Mouse (Mus musculus): ENCODE measurements around the gene Ccl22. TPM values are rescaled to one million over a fixed set of nuclear protein-coding genes. Genes with fewer than 3 reads are reported as not detected.
A peak's percentile ranks its signal among the peaks of the same experiment; 100 is the strongest.

The Ccl22 gene
- polyA plus RNA-seq (2014; fragmentation: Nextera tagmentation; extraction: Ambion mirVana), result not detected in 2 replicates

DNA sequence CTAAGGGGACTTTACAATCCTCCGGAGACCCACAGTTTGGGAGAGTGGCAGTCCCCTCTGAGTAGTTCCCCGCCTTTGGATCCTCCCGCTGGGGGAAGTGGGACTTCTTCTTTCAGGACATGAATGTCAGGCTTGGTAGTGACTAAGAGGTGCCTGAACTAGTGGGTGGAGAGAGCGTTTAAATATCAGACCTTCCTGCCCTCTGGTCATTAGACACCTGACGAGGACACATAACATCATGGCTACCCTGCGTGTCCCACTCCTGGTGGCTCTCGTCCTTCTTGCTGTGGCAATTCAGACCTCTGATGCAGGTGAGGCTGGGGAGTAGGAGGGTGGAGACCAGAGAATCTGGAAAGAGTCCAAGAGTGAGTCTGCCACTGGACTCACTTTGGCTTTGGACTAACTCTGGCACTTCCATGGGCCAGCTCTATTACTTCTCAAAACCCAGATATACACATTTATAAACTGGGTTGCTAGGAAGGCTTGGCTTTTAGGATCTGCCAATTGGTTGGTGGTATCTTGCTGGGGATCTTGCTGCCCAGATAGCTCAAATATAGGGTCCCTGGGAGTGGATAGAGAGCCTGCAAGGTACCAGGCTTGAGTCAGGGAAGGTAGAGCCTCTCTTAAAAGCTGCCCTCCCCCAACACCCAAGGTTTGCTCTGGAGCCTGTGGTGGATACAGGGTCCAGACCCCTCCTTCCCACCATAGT, at the start of gene Ccl22:
Gene Ccl22 (plus strand): TSS at position 115 of the 709 bp plus-strand sequence.
- no peak for ATAC-seq (ENCODE audit: insufficient number of reproducible peaks, insufficient read depth, low FRiP score, low read depth)
- H3K4me3 ChIP-seq (ENCODE audit: control insufficient read depth in 1 of 2, insufficient read depth in 1 of 2, low read depth in 1 of 2, low read length in 2 of 2), result no peak within 1 kb of the TSS
- 0 out of 2 replicates have a peak, but pooled peaks cover 2% of the 10 kb centered on the region for H3K9me3 ChIP-seq (ENCODE audit: control insufficient read depth, low read length)
- H3K4me2 ChIP-seq (ENCODE audit: low read length), result no peak within 1 kb of the TSS
- no peak within 1 kb of the TSS for H3K27ac ChIP-seq (replicated peaks in 1 of 2; ENCODE audit: control insufficient read depth in 1 of 2, insufficient read depth in 1 of 2, low read depth in 2 of 2, low read length in 2 of 2)
- H3K27me3 ChIP-seq (ENCODE audit: control insufficient read depth, insufficient read depth, low read length), result no peaks in the 10 kb centered on the region
- no peak within 1 kb of the TSS for H3K9ac ChIP-seq (ENCODE audit: low read length)
- 79% methylated on average over 7 of the region's 7 CpGs for WGBS
- no peaks in the 10 kb centered on the region for H3K4me1 ChIP-seq (ENCODE audit: control insufficient read depth in 2 of 2, insufficient read depth in 2 of 2, low read length in 2 of 2)
- H3K36me3 ChIP-seq (ENCODE audit: control insufficient read depth, insufficient read depth, low read length), result no peaks in the 10 kb centered on the region

DNA sequence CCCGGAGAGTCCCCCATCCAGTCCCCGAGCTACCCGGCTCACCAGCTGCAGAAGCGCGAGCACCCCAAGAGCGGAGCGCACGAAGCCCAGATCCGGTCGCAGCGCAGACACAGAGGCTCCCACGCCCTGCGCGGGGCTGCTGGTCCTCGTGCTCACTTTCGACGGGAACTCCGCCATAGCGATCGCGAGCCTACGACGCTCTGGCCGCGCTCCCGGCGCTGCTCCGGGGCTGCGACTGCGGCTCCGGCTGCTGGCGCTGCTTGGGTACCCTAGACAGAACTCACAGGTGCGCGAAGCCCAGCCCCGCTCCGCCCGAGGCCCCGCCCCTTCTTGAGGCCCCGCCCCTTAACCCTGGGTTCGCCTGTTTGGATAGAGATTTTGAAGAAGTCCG, 49.4 kb upstream of the Ccl22 start, which contains the start of gene Pllp:
Gene Pllp (minus strand): TSS at position 285 of the 391 bp plus-strand sequence.
- Histone ChIP-seq H3K4me3 (ENCODE audit: control insufficient read depth in 1 of 2, insufficient read depth in 1 of 2, low read depth in 1 of 2, low read length in 2 of 2) (peak within 1 kb of the TSS; percentile 32 to 39), H3K4me1 (ENCODE audit: control insufficient read depth in 2 of 2, insufficient read depth in 2 of 2, low read length in 2 of 2) (peaks cover 0 to 8% of the 10 kb centered on the region in 2 experiments; a peak in 2 of 4 replicates), H3K27me3 (ENCODE audit: control insufficient read depth, insufficient read depth, low read length) (peaks cover 67% of the 10 kb centered on the region), H3K36me3 (ENCODE audit: control insufficient read depth, insufficient read depth, low read length) (no peaks in the 10 kb centered on the region), H3K27ac (replicated peaks in 1 of 2; ENCODE audit: control insufficient read depth in 1 of 2, insufficient read depth in 1 of 2, low read depth in 2 of 2, low read length in 2 of 2) (no peak within 1 kb of the TSS), H3K9ac (ENCODE audit: low read length) (0 out of 2 replicates have a peak within 1 kb of the TSS, but pooled peaks have one; percentile 38), H3K4me2 (ENCODE audit: low read length) (peak within 1 kb of the TSS; percentile 75), H3K9me3 (ENCODE audit: control insufficient read depth, low read length) (no peaks in the 10 kb centered on the region)
- under 1% methylated on average over 41 of the region's 41 CpGs for WGBS
- ATAC-seq (ENCODE audit: insufficient number of reproducible peaks, insufficient read depth, low FRiP score, low read depth), result peak; percentile 35; the same call in 1 of the 2 replicates

DNA sequence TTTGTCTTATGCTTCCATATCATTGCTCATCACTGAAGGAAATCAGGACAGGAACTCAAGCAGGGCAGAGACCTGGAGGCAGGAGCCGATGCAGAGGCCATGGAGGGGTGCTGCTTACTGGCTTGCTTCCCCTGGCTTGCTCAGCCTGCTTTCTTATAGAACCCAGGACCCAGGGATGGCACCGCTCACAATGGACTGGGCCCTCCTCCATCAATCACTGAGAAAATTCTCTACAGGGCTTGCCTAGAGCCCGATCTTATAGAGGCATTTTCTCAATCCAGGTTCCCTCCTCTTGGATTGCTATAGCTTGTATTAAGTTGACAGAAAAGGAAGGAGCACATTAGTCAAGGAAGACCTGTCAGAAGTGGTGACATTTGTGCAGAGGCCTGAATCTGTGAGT, 48.8 kb upstream of the Ccl22 start:
- Histone ChIP-seq H3K27me3 (ENCODE audit: control insufficient read depth, insufficient read depth, low read length) (peaks cover 67% of the 10 kb centered on the region), H3K4me1 (ENCODE audit: control insufficient read depth in 2 of 2, insufficient read depth in 2 of 2, low read length in 2 of 2) (peaks cover 0 to 8% of the 10 kb centered on the region in 2 experiments; a peak in 2 of 4 replicates), H3K9me3 (ENCODE audit: control insufficient read depth, low read length) (no peaks in the 10 kb centered on the region), H3K27ac (replicated peaks in 1 of 2; ENCODE audit: control insufficient read depth in 1 of 2, insufficient read depth in 1 of 2, low read depth in 2 of 2, low read length in 2 of 2) (no peak overlapping the region), H3K4me3 (ENCODE audit: control insufficient read depth in 1 of 2, insufficient read depth in 1 of 2, low read depth in 1 of 2, low read length in 2 of 2) (peak overlapping the region in 1 of 2 experiments; percentile 39; a peak in 1 of 4 replicates), H3K9ac (ENCODE audit: low read length) (no peak overlapping the region), H3K4me2 (ENCODE audit: low read length) (peak overlapping the region; percentile 75; the same call in 1 of the 2 replicates), H3K36me3 (ENCODE audit: control insufficient read depth, insufficient read depth, low read length) (no peaks in the 10 kb centered on the region)
- ATAC-seq (ENCODE audit: insufficient number of reproducible peaks, insufficient read depth, low FRiP score, low read depth), result no peak
- 54% methylated on average over 3 of the region's 3 CpGs for WGBS

DNA sequence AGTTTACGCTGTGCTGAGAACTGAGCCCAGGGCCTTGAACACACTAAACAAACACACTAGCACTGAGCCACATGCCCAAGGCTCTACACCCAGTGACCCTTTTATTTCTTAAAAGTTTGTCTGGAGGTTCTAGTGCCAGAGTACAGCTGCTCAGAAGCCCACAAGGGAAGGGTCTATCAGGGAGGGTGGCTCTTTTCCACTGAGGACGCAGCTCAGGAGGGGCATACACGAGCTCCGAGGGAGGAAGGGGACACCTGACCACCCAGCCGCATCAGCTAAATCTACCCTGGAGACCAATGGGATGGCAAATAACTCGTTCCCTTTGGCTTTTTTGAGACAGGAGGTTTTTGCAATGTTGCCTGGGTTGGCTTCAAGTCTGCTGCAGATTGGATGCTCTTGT, 47.4 kb upstream of the Ccl22 start:
- peaks cover 55% of the 10 kb centered on the region for H3K27me3 ChIP-seq (ENCODE audit: control insufficient read depth, insufficient read depth, low read length)
- 72% methylated on average over 6 of the region's 6 CpGs for WGBS
- ATAC-seq (ENCODE audit: insufficient number of reproducible peaks, insufficient read depth, low FRiP score, low read depth), result no peak
- H3K4me1 ChIP-seq (ENCODE audit: control insufficient read depth in 2 of 2, insufficient read depth in 2 of 2, low read length in 2 of 2), result peaks cover 0 to 8% of the 10 kb centered on the region in 2 experiments; a peak in 2 of 4 replicates
- no peak overlapping the region for H3K4me2 ChIP-seq (ENCODE audit: low read length)
- no peak overlapping the region for H3K4me3 ChIP-seq (ENCODE audit: control insufficient read depth in 1 of 2, insufficient read depth in 1 of 2, low read depth in 1 of 2, low read length in 2 of 2)
- H3K36me3 ChIP-seq (ENCODE audit: control insufficient read depth, insufficient read depth, low read length), result no peaks in the 10 kb centered on the region
- no peaks in the 10 kb centered on the region for H3K9me3 ChIP-seq (ENCODE audit: control insufficient read depth, low read length)
- H3K9ac ChIP-seq (ENCODE audit: low read length), result no peak overlapping the region
- no peak overlapping the region for H3K27ac ChIP-seq (replicated peaks in 1 of 2; ENCODE audit: control insufficient read depth in 1 of 2, insufficient read depth in 1 of 2, low read depth in 2 of 2, low read length in 2 of 2)

DNA sequence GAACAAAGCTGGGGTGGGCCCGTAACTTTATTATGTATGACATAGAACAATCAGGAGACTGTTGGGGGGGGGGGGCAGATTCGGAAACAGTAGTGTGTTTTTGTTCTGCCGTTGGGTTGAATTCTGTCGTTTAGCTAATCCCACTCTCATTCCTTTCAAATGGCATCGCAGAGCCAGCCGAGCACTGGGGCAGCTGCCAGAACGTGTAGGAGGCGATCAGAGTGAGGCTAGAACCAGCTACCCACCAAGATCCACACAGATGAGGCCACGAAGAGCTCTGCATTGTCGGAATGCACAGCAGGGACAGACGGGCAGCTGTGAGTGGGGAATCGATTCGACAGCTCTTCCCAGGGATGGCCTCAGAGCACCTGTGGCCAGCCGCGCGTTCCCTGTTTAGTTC, 46.0 kb upstream of the Ccl22 start:
- peaks cover 0 to 8% of the 10 kb centered on the region in 2 experiments; a peak in 2 of 4 replicates for H3K4me1 ChIP-seq (ENCODE audit: control insufficient read depth in 2 of 2, insufficient read depth in 2 of 2, low read length in 2 of 2)
- no peaks in the 10 kb centered on the region for H3K9me3 ChIP-seq (ENCODE audit: control insufficient read depth, low read length)
- H3K27me3 ChIP-seq (ENCODE audit: control insufficient read depth, insufficient read depth, low read length), result peaks cover 42% of the 10 kb centered on the region
- no peak overlapping the region for H3K9ac ChIP-seq (ENCODE audit: low read length)
- no peaks in the 10 kb centered on the region for H3K36me3 ChIP-seq (ENCODE audit: control insufficient read depth, insufficient read depth, low read length)
- no peak overlapping the region for H3K4me2 ChIP-seq (ENCODE audit: low read length)
- no peak for ATAC-seq (ENCODE audit: insufficient number of reproducible peaks, insufficient read depth, low FRiP score, low read depth)
- 67% methylated on average over 16 of the region's 16 CpGs for WGBS
- no peak overlapping the region for H3K27ac ChIP-seq (replicated peaks in 1 of 2; ENCODE audit: control insufficient read depth in 1 of 2, insufficient read depth in 1 of 2, low read depth in 2 of 2, low read length in 2 of 2)
- H3K4me3 ChIP-seq (ENCODE audit: control insufficient read depth in 1 of 2, insufficient read depth in 1 of 2, low read depth in 1 of 2, low read length in 2 of 2), result no peak overlapping the region

DNA sequence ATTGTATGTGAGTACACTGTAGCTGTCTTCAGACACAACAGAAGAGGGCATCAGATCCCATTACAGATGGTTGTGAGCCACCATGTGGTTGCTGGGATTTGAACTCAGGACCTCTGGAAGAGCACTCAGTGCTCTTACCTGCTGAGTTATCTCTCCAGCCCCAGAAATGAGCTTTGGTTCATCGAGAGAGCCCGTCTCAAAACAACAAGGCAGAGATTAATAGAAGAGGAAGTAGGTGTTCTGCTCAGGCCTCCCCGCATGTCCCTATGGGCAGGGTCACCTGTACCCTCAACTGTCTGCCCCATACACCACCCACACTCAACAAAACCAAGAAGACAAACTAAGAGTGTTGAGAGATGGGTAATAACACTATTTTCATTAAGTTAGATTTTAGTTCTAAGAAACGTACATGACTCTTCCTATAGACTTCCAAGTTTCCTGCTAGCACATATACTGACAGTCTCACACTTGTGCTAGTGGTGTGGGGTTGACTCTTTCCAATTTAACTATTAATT, 44.9 kb upstream of the Ccl22 start:
- H3K27me3 ChIP-seq (ENCODE audit: control insufficient read depth, insufficient read depth, low read length), result peaks cover 31% of the 10 kb centered on the region
- no peak for ATAC-seq (ENCODE audit: insufficient number of reproducible peaks, insufficient read depth, low FRiP score, low read depth)
- no peaks in the 10 kb centered on the region for H3K9me3 ChIP-seq (ENCODE audit: control insufficient read depth, low read length)
- H3K4me1 ChIP-seq (ENCODE audit: control insufficient read depth in 2 of 2, insufficient read depth in 2 of 2, low read length in 2 of 2), result peaks cover 0 to 4% of the 10 kb centered on the region in 2 experiments; a peak in 2 of 4 replicates
- no peak overlapping the region for H3K4me3 ChIP-seq (ENCODE audit: control insufficient read depth in 1 of 2, insufficient read depth in 1 of 2, low read depth in 1 of 2, low read length in 2 of 2)
- H3K4me2 ChIP-seq (ENCODE audit: low read length), result no peak overlapping the region
- H3K9ac ChIP-seq (ENCODE audit: low read length), result no peak overlapping the region
- H3K27ac ChIP-seq (replicated peaks in 1 of 2; ENCODE audit: control insufficient read depth in 1 of 2, insufficient read depth in 1 of 2, low read depth in 2 of 2, low read length in 2 of 2), result no peak overlapping the region
- 81% methylated on average over 4 of the region's 4 CpGs for WGBS
- H3K36me3 ChIP-seq (ENCODE audit: control insufficient read depth, insufficient read depth, low read length), result no peaks in the 10 kb centered on the region

DNA sequence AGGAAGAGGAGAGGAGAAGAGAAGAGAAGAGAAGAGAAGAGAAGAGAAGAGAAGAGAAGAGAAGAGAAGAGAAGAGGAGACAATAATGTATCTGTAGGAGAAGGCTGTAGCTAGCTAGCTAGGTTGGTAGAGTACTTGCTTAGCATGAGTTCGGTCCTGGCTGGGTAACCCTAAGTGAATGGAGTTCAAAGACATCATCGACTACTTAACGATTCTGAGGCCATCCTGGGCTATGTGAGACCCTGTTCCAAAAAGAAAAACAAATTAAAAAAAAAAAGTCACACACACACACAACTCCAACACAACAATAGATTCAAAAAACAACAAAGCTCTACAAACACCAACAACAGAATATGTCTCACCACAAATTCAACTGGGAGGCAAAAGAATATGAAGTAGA, 43.2 kb upstream of the Ccl22 start:
- H3K27me3 ChIP-seq (ENCODE audit: control insufficient read depth, insufficient read depth, low read length), result peaks cover 14% of the 10 kb centered on the region
- H3K4me1 ChIP-seq (ENCODE audit: control insufficient read depth in 2 of 2, insufficient read depth in 2 of 2, low read length in 2 of 2), result peaks cover 6 to 8% of the 10 kb centered on the region in 2 experiments
- WGBS, result 64% methylated on average over 3 of the region's 3 CpGs
- H3K4me3 ChIP-seq (ENCODE audit: control insufficient read depth in 1 of 2, insufficient read depth in 1 of 2, low read depth in 1 of 2, low read length in 2 of 2), result peak overlapping the region in 1 of 2 experiments; percentile 58; a peak in 1 of 4 replicates
- H3K36me3 ChIP-seq (ENCODE audit: control insufficient read depth, insufficient read depth, low read length), result no peaks in the 10 kb centered on the region
- ATAC-seq (ENCODE audit: insufficient number of reproducible peaks, insufficient read depth, low FRiP score, low read depth), result no peak
- no peak overlapping the region for H3K9ac ChIP-seq (ENCODE audit: low read length)
- H3K9me3 ChIP-seq (ENCODE audit: control insufficient read depth, low read length), result no peaks in the 10 kb centered on the region
- peak overlapping the region; percentile 79; the same call in 1 of the 2 replicates for H3K4me2 ChIP-seq (ENCODE audit: low read length)
- H3K27ac ChIP-seq (replicated peaks in 1 of 2; ENCODE audit: control insufficient read depth in 1 of 2, insufficient read depth in 1 of 2, low read depth in 2 of 2, low read length in 2 of 2), result no peak overlapping the region
